Mouse (Mus musculus) G1E-ER4 (cell line): ENCODE results near the gene Surf4. TPM values are rescaled to one million over a fixed set of nuclear protein-coding genes. Genes with fewer than 3 reads are reported as not detected.

Source experiments
- GATA1 ChIP-seq: IDR thresholded peaks from one replicate; pipeline ENCODE4 v1.8.0; 2012; ENCODE audit warnings: low read length, inconsistent platforms
- polyA plus RNA-seq: library from polyadenylated mRNA; stranded (reverse); fragments of >175 nt; gene quantifications from 2 replicates; pipeline ENCODE4 v1.2.3, GENCODE M21; 2012

Surf4 gene
- polyA plus RNA-seq, 1 experiment, result 93.6 TPM

GRCm38 (mm10) chr2:26870666-26871065 lies 63.1 kb downstream of the Surf4 start:
- TF ChIP-seq GATA1, result no peak

Other genes starting within 250 kb of the Surf4 start
- not detected in 2 replicates for gene Abo, start 68.9 kb downstream of the Surf4 start, polyA plus RNA-seq
- 45.0 and 48.3 TPM in 2 replicates for gene Surf6, start 31.0 kb downstream of the Surf4 start, polyA plus RNA-seq
- gene Med22, start 23.3 kb downstream of the Surf4 start, polyA plus RNA-seq, result 73.5 and 98.3 TPM in 2 replicates
- 4,629 and 5,493 TPM in 2 replicates for gene Rpl7a, start 23.2 kb downstream of the Surf4 start, polyA plus RNA-seq
- gene Surf2, start 17.6 kb downstream of the Surf4 start, polyA plus RNA-seq, result 5.4 and 11.8 TPM in 2 replicates
- gene Surf1, start 17.4 kb downstream of the Surf4 start, polyA plus RNA-seq, result 39.8 and 43.6 TPM in 2 replicates
- 0.03 and 0.04 TPM in 2 replicates for gene Stkld1, start 119 bp upstream of the Surf4 start, polyA plus RNA-seq
- gene Rexo4, start 30.5 kb upstream of the Surf4 start, polyA plus RNA-seq, result 126 and 145 TPM in 2 replicates
- gene Adamts13, start 39.5 kb upstream of the Surf4 start, polyA plus RNA-seq, result not detected in 2 replicates
- 9.2 and 11.8 TPM in 2 replicates for gene Cacfd1, start 76.0 kb upstream of the Surf4 start, polyA plus RNA-seq
- gene Slc2a6, start 94.1 kb upstream of the Surf4 start, polyA plus RNA-seq, result not detected in 2 replicates
- not detected in 2 replicates for gene Mymk, start 138.3 kb upstream of the Surf4 start, polyA plus RNA-seq
- not detected in 2 replicates for gene Adamtsl2, start 145.5 kb upstream of the Surf4 start, polyA plus RNA-seq
- not detected in 2 replicates for gene Fam163b, start 208.6 kb upstream of the Surf4 start, polyA plus RNA-seq
- gene Dbh, start 231.3 kb upstream of the Surf4 start, polyA plus RNA-seq, result not detected in 2 replicates